Mouse (Mus musculus): Measurements from ENCODE around the gene Sfrp5.

DNA sequence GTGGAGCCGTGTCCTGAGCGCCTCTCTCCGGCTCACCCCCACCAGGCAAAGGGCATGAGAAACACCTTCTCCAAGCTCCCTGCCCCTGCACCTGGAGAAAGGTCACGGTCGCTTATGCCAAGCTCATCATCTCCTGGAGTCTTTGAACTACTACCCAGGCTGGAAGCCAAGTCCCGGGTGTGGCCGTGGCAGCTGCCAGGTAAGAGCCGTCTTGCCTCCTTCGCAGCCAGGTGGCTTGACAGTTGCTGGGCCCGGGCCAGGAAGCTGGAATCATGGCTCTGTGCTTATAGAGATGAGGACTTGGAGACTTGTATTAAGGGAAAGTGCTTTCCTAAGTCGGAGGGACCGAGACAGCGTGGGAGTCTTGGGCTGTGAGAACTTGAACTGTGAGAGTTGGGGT is 28.9 kb upstream of the Sfrp5 start:
- TF ChIP-seq CTCF (IDR thresholded peaks at IDR 0.05) (no peak), EP300 (IDR thresholded peaks at IDR 0.05; ENCODE audit: insufficient read depth, low read depth, low read length) (no peak), POLR2A (IDR thresholded peaks at IDR 0.05; ENCODE audit: insufficient read depth, low read depth, low read length) (no peak)
